Mouse (Mus musculus) CD4-positive naive resting alpha-beta T cell, adult 76 days (primary cell): ENCODE data around the gene Mpeg1. TPM values are rescaled to one million over a fixed set of nuclear protein-coding genes. Genes with fewer than 3 reads are reported as not detected.

ENCODE experiments used
- total RNA-seq: library from RNA; stranded (reverse); gene quantifications from one replicate; pipeline ENCODE4 v1.2.4, GENCODE M21; 2023

Mpeg1 gene
- 18.6 TPM for total RNA-seq

GRCm38 (mm10) chr19:12460282-12461249 is at the start of gene Mpeg1:
TSS of gene Mpeg1 (plus strand) at chr19:12460779.

GRCm38 (mm10) chr19:12417361-12417760 is 43.2 kb upstream of the Mpeg1 start, which contains the start of gene Olfr1441:
TSS of gene Olfr1441 (plus strand) at chr19:12417433.

GRCm38 (mm10) chr19:12427605-12428004 is 33.0 kb upstream of the Mpeg1 start, which contains the start of gene Pfpl:
TSS of gene Pfpl (plus strand) at chr19:12427905.

GRCm38 (mm10) chr19:12501370-12502347 is 41.1 kb downstream of the Mpeg1 start, which contains the start of gene Dtx4:
TSS of gene Dtx4 (minus strand) at chr19:12501454.

Other genes starting within 250 kb of the Mpeg1 start
- not detected for gene Olfr1432, start 228.2 kb upstream of the Mpeg1 start, total RNA-seq
- gene Olfr262, start 219.1 kb upstream of the Mpeg1 start, total RNA-seq: not detected
- gene Olfr235, start 199.7 kb upstream of the Mpeg1 start, total RNA-seq: not detected
- gene Olfr1434, start 180.9 kb upstream of the Mpeg1 start, total RNA-seq: not detected
- not detected for gene Olfr1436, start 161.6 kb upstream of the Mpeg1 start, total RNA-seq
- not detected for gene Olfr1437, start 135.7 kb upstream of the Mpeg1 start, total RNA-seq
- not detected for gene Olfr1438-ps1, start 124.9 kb upstream of the Mpeg1 start, total RNA-seq
- not detected for gene Olfr1440, start 73.5 kb upstream of the Mpeg1 start, total RNA-seq
- gene Olfr1441, start 43.3 kb upstream of the Mpeg1 start, total RNA-seq: not detected
- not detected for gene Pfpl, start 32.9 kb upstream of the Mpeg1 start, total RNA-seq
- 10.3 TPM for gene Dtx4, start 40.7 kb downstream of the Mpeg1 start, total RNA-seq
- gene Fam111a, start 85.0 kb downstream of the Mpeg1 start, total RNA-seq: 13.8 TPM
- gene Gm4952, start 139.2 kb downstream of the Mpeg1 start, total RNA-seq: not detected
- not detected for gene Glyat, start 172.5 kb downstream of the Mpeg1 start, total RNA-seq
- not detected for gene Olfr1442, start 209.7 kb downstream of the Mpeg1 start, total RNA-seq
- not detected for gene Olfr1443, start 217.3 kb downstream of the Mpeg1 start, total RNA-seq
- not detected for gene Keg1, start 235.0 kb downstream of the Mpeg1 start, total RNA-seq